Mouse (Mus musculus) activated CD4-positive, CD25-positive, alpha-beta regulatory T cell, adult 4 months (primary cell): ENCODE results near the gene Nck1. TPM values are rescaled to one million over a fixed set of nuclear protein-coding genes. Genes with fewer than 3 reads are reported as not detected.

Source experiments
- ATAC-seq: one replicate; pipeline ENCODE4 v1.8.0; 2017
- polyA plus RNA-seq, 2 experiments: library from polyadenylated mRNA; unstranded; fragments of 100-300 nt; shearing (Covaris generic); gene quantifications; one replicate each; pipeline ENCODE4 v1.2.1; 2017

Gene Nck1
- polyA plus RNA-seq = 10 to 100 TPM; 74.4 to 93.1 TPM

GRCm38 (mm10) chr9:100545715-100546593, at the start of gene Nck1:
Nck1 (minus strand) TSS chr9:100546134.
- ATAC-seq = peak; percentile 92

GRCm38 (mm10) chr9:100590462-100590861, 44.5 kb upstream of the Nck1 start:
- ATAC-seq = no peak

- no peak for ATAC-seq
These were observed 38.1 kb upstream of the Nck1 start for GRCm38 (mm10) chr9:100584031-100584430.

- no peak for ATAC-seq
These were observed 37.1 kb upstream of the Nck1 start for GRCm38 (mm10) chr9:100582883-100583575.

GRCm38 (mm10) chr9:100581543-100582492, 35.9 kb upstream of the Nck1 start:
- no peak for ATAC-seq

- ATAC-seq = no peak
These were observed 34.3 kb upstream of the Nck1 start for GRCm38 (mm10) chr9:100580196-100580740.

GRCm38 (mm10) chr9:100573942-100574341, 28.0 kb upstream of the Nck1 start:
- ATAC-seq = no peak

GRCm38 (mm10) chr9:100573300-100573699, 27.4 kb upstream of the Nck1 start:
- no peak for ATAC-seq

- ATAC-seq = no peak
These were observed 25.6 kb upstream of the Nck1 start for GRCm38 (mm10) chr9:100571511-100571910.

GRCm38 (mm10) chr9:100570626-100571233, 24.8 kb upstream of the Nck1 start, which contains the start of gene Slc35g2:
Slc35g2 (minus strand) TSS chr9:100571090.
- ATAC-seq = no peak

GRCm38 (mm10) chr9:100569798-100570625, 24.1 kb upstream of the Nck1 start:
- no peak for ATAC-seq

- no peak for ATAC-seq
These were observed 14.4 kb upstream of the Nck1 start for GRCm38 (mm10) chr9:100560251-100560890.

GRCm38 (mm10) chr9:100558991-100559390, 13.1 kb upstream of the Nck1 start:
- ATAC-seq = no peak

GRCm38 (mm10) chr9:100558023-100558573, 12.2 kb upstream of the Nck1 start:
- no peak for ATAC-seq

GRCm38 (mm10) chr9:100555686-100556085, 9.8 kb upstream of the Nck1 start:
- ATAC-seq = no peak

GRCm38 (mm10) chr9:100548313-100548712, 2.4 kb upstream of the Nck1 start:
- no peak for ATAC-seq

- peak; percentile 13 for ATAC-seq
These were observed 618 bp upstream of the Nck1 start for GRCm38 (mm10) chr9:100546594-100546910.

- ATAC-seq = peak; percentile 17
These were observed 803 bp downstream of the Nck1 start for GRCm38 (mm10) chr9:100544948-100545714.

- no peak for ATAC-seq
These were observed 10.2 kb downstream of the Nck1 start for GRCm38 (mm10) chr9:100535618-100536262.
